Mouse (Mus musculus) heart, adult 2 months (tissue): ENCODE data around the gene Scd1. TPM values are rescaled to one million over a fixed set of nuclear protein-coding genes. Genes with fewer than 3 reads are reported as not detected.
A peak's percentile ranks its signal among the peaks of the same experiment; 100 is the strongest.

ENCODE experiments used
- DNase-seq, 2 experiments: peaks; one replicate each; pipeline ENCODE4 v3.0.0; 2021
- H3K27ac ChIP-seq: fragments of 200-600 bp; 2 replicates; pipeline ENCODE4 v1.8.1; 2022
- H3K27me3 ChIP-seq: fragments of 200-500 bp; 2 replicates; pipeline ENCODE4 v1.6.1; 2012; ENCODE audit warnings: mild to moderate bottlenecking, low read length, inconsistent platforms, mixed read lengths; ENCODE audit not compliant: control insufficient read depth, insufficient read depth
- H3K36me3 ChIP-seq: fragments of 200-500 bp; 2 replicates; pipeline ENCODE4 v1.6.1; 2012; ENCODE audit warnings: low read length, inconsistent platforms; ENCODE audit not compliant: control insufficient read depth, insufficient read depth
- H3K4me1 ChIP-seq: fragments of 200-500 bp; 2 replicates; pipeline ENCODE4 v1.6.1; 2011; ENCODE audit warnings: low read length; ENCODE audit not compliant: control insufficient read depth, insufficient read depth
- H3K4me3 ChIP-seq: fragments of 200-600 bp; 2 replicates; pipeline ENCODE4 v1.8.1; 2022
- H3K79me2 ChIP-seq: fragments of 200-500 bp; replicated peaks from 2 replicates; pipeline ENCODE4 v1.6.1; 2012; ENCODE audit warnings: mild to moderate bottlenecking, inconsistent platforms, low read length, moderate library complexity, mixed read lengths; ENCODE audit not compliant: control insufficient read depth, insufficient read depth
- H3K9ac ChIP-seq: fragments of 200-500 bp; 2 replicates; pipeline ENCODE4 v1.6.1; 2012; ENCODE audit warnings: low read depth, mild to moderate bottlenecking, control low read depth, inconsistent platforms, low read length, mixed read lengths
- CTCF ChIP-seq: fragments of 200-600 bp; IDR thresholded peaks from 2 replicates; pipeline ENCODE4 v1.8.1; 2022; ENCODE audit warnings: antibody characterized with exemption, mild to moderate bottlenecking, moderate library complexity
- EP300 ChIP-seq: fragments of 200-500 bp; IDR thresholded peaks from 2 replicates; pipeline ENCODE4 v1.6.1; 2011; ENCODE audit warnings: low read depth, low read length, control low read depth; ENCODE audit not compliant: insufficient read depth
- POLR2A ChIP-seq: fragments of 200-500 bp; IDR thresholded peaks from 2 replicates; pipeline ENCODE4 v1.6.1; 2011; ENCODE audit warnings: mild to moderate bottlenecking, low read depth, low read length, control low read depth; ENCODE audit not compliant: insufficient read depth
- WGBS: fragments of 180-500 bp; shearing (Covaris S2); methylation state at CpG from one replicate; pipeline ENCODE4 v1.1.7; 2018; 5-methylcytosine and 5-hydroxymethylcytosine counted together
- intact Hi-C: fragments of 180-260 bp; cut with DNase I; formaldehyde crosslinking; loops from one replicate; pipeline ENCODE4 v1.15.1; 2025
- polyA plus RNA-seq: library from polyadenylated mRNA; depleted of rRNA; stranded (reverse); fragments of >200 nt; gene quantifications from 2 replicates; pipeline ENCODE4 v1.2.3, GENCODE M21; 2012
- total RNA-seq, 2 experiments: library from RNA; stranded (reverse); gene quantifications; 2 replicates each; pipeline ENCODE4 v1.2.3; 2021

Gene Scd1
- total and polyA plus RNA-seq, 3 experiments = 25.9 to 1,844 (median 31.7) TPM

GRCm38 (mm10) chr19:44380065-44380464 lies 27.6 kb downstream of the Scd1 start:
- intact Hi-C loops = no loop called here
- no peaks in the 10 kb centered on the region for H3K4me1 ChIP-seq
- H3K27me3 ChIP-seq = no peaks in the 10 kb centered on the region
- H3K9ac ChIP-seq = no peak overlapping the region
- H3K4me3 ChIP-seq = no peak overlapping the region
- no peak for TF ChIP-seq POLR2A
- no peak for TF ChIP-seq CTCF
- no peak for TF ChIP-seq EP300
- H3K36me3 ChIP-seq = no peaks in the 10 kb centered on the region
- DNase-seq = no peak
- H3K27ac ChIP-seq = no peak overlapping the region
- WGBS = 89% methylated on average over 4 of the region's 4 CpGs
- no peaks in the 10 kb centered on the region for H3K79me2 ChIP-seq

GRCm38 (mm10) chr19:44379090-44379489 lies 28.6 kb downstream of the Scd1 start:
- intact Hi-C loops = no loop called here
- Histone ChIP-seq H3K9ac (no peak overlapping the region), H3K4me1 (no peaks in the 10 kb centered on the region), H3K4me3 (no peak overlapping the region), H3K36me3 (no peaks in the 10 kb centered on the region), H3K27ac (no peak overlapping the region), H3K27me3 (no peaks in the 10 kb centered on the region), H3K79me2 (no peaks in the 10 kb centered on the region)
- TF ChIP-seq CTCF (no peak), POLR2A (no peak), EP300 (no peak)
- no peak for DNase-seq

GRCm38 (mm10) chr19:44377629-44378375 lies 29.9 kb downstream of the Scd1 start:
- H3K79me2 ChIP-seq = no peaks in the 10 kb centered on the region
- WGBS = 58% methylated on average over 5 of the region's 5 CpGs
- intact Hi-C loops = no loop called here
- H3K4me3 ChIP-seq = no peak overlapping the region
- H3K9ac ChIP-seq = no peak overlapping the region
- H3K4me1 ChIP-seq = no peaks in the 10 kb centered on the region
- no peaks in the 10 kb centered on the region for H3K27me3 ChIP-seq
- peak in 1 of 2 experiments; percentile 28 for DNase-seq
- no peaks in the 10 kb centered on the region for H3K36me3 ChIP-seq
- no peak for TF ChIP-seq CTCF
- TF ChIP-seq EP300 = no peak
- no peak for TF ChIP-seq POLR2A
- H3K27ac ChIP-seq = no peak overlapping the region

- WGBS = 28% methylated on average over 3 of the region's 3 CpGs
- peak in 1 of 2 experiments; percentile 42 for DNase-seq
- TF ChIP-seq EP300 (no peak), POLR2A (no peak), CTCF (no peak)
- Histone ChIP-seq H3K4me3 (no peak overlapping the region), H3K9ac (no peak overlapping the region), H3K79me2 (no peaks in the 10 kb centered on the region), H3K27ac (no peak overlapping the region), H3K4me1 (no peaks in the 10 kb centered on the region), H3K27me3 (no peaks in the 10 kb centered on the region), H3K36me3 (no peaks in the 10 kb centered on the region)
- intact Hi-C loops = no loop called here
These were observed 31.1 kb downstream of the Scd1 start for GRCm38 (mm10) chr19:44376511-44376951.

- no peaks in the 10 kb centered on the region for H3K79me2 ChIP-seq
- H3K4me3 ChIP-seq = no peak overlapping the region
- peak; percentile 73 to 76 for DNase-seq
- TF ChIP-seq CTCF (peak; percentile 87), POLR2A (no peak), EP300 (0 out of 2 replicates have a peak, but pooled peaks have one; percentile 56)
- no peaks in the 10 kb centered on the region for H3K4me1 ChIP-seq
- H3K36me3 ChIP-seq = no peaks in the 10 kb centered on the region
- intact Hi-C loops = loop anchor here (1.0 to 5.0 kb wide), 3 partner anchors 46 to 169 kb away; no protein-coding TSS in a partner anchor
- H3K27me3 ChIP-seq = no peaks in the 10 kb centered on the region
- 11% methylated on average over 6 of the region's 6 CpGs for WGBS
- no peak overlapping the region for H3K27ac ChIP-seq
- H3K9ac ChIP-seq = no peak overlapping the region
These were observed 34.7 kb downstream of the Scd1 start for GRCm38 (mm10) chr19:44372969-44373368.

- TF ChIP-seq POLR2A (no peak), EP300 (no peak), CTCF (no peak)
- H3K27ac ChIP-seq = no peak overlapping the region
- DNase-seq = no peak
- no peaks in the 10 kb centered on the region for H3K36me3 ChIP-seq
- no peaks in the 10 kb centered on the region for H3K79me2 ChIP-seq
- H3K9ac ChIP-seq = no peak overlapping the region
- intact Hi-C loops = loop anchor here (5.0 kb wide), 2 partner anchors 102 to 172 kb away; no protein-coding TSS in a partner anchor
- H3K27me3 ChIP-seq = no peaks in the 10 kb centered on the region
- no peak overlapping the region for H3K4me3 ChIP-seq
- H3K4me1 ChIP-seq = no peaks in the 10 kb centered on the region
- 69% methylated on average over 5 of the region's 5 CpGs for WGBS
These were observed 37.4 kb downstream of the Scd1 start for GRCm38 (mm10) chr19:44370231-44370630.
